Mouse (Mus musculus) ES-CJ7 (cell line): ENCODE data around the gene Fam107b.

ENCODE experiments used
- DNase-seq: peaks from one replicate; pipeline ENCODE4 v3.0.0; 2011; ENCODE audit warnings: low read depth, low spot score

Fam107b gene

GRCm38 (mm10) chr2:3771483-3771882 lies 201.2 kb downstream of the Fam107b start:
- no peak for DNase-seq

GRCm38 (mm10) chr2:3773089-3773488 lies 202.8 kb downstream of the Fam107b start:
- DNase-seq: peak; percentile 14

GRCm38 (mm10) chr2:3775569-3775968 lies 205.3 kb downstream of the Fam107b start:
- no peak for DNase-seq

- DNase-seq: no peak
These were observed 205.8 kb downstream of the Fam107b start for GRCm38 (mm10) chr2:3776045-3776444.

- no peak for DNase-seq
These were observed 207.4 kb downstream of the Fam107b start for GRCm38 (mm10) chr2:3777696-3778095.

- DNase-seq: no peak
These were observed 215.3 kb downstream of the Fam107b start for GRCm38 (mm10) chr2:3785546-3785945.

- DNase-seq: peak; percentile 8
These were observed 217.6 kb downstream of the Fam107b start for GRCm38 (mm10) chr2:3787752-3788423.

- no peak for DNase-seq
These were observed 218.1 kb downstream of the Fam107b start for GRCm38 (mm10) chr2:3788424-3788786.

- no peak for DNase-seq
These were observed 226.3 kb downstream of the Fam107b start for GRCm38 (mm10) chr2:3796543-3796942.

- peak; percentile 35 for DNase-seq
These were observed 229.7 kb downstream of the Fam107b start for GRCm38 (mm10) chr2:3799767-3800554.

- no peak for DNase-seq
These were observed 230.2 kb downstream of the Fam107b start for GRCm38 (mm10) chr2:3800555-3800878.

GRCm38 (mm10) chr2:3805742-3806141 lies 235.5 kb downstream of the Fam107b start:
- DNase-seq: no peak

GRCm38 (mm10) chr2:3810321-3810720 lies 240.0 kb downstream of the Fam107b start:
- no peak for DNase-seq

- no peak for DNase-seq
These were observed 245.9 kb downstream of the Fam107b start for GRCm38 (mm10) chr2:3816142-3816609.

- no peak for DNase-seq
These were observed 247.3 kb downstream of the Fam107b start for GRCm38 (mm10) chr2:3817626-3818025.

- no peak for DNase-seq
These were observed 252.5 kb downstream of the Fam107b start for GRCm38 (mm10) chr2:3822483-3823455.
